Mouse (Mus musculus): Measurements from ENCODE around the gene Hist1h1t.

DNA sequence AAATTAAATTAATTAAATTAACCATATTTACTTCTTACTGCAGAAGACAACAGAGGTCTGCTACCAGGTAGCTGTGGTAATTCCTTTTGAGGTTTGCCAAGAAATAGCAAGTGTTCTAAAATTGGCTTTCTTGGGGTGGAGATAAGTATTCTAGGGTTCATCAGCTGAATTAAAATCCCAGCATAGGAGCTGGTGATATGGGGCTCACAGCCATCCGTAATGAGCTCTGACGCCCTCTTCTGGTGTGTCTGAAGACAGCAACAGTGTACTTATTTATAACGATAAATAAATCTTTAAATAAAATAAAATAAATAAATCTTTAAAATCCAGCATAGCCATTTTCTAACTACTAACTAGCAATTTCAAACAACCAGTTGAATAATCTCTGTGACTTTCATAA is 4.2 kb downstream of the Hist1h1t start:
- TF ChIP-seq FLI1 (IDR thresholded peaks at IDR 0.05; ENCODE audit: low read length) (no peak), GATA1 (IDR thresholded peaks at IDR 0.05; ENCODE audit: borderline replicate concordance, low read length) (no peak)

Data from megakaryocyte, embryonic 14.5 days (primary cell).